Mouse (Mus musculus) kidney, embryonic 14.5 days (tissue): ENCODE measurements around the gene Chsy1. TPM values are rescaled to one million over a fixed set of nuclear protein-coding genes. Genes with fewer than 3 reads are reported as not detected.

Source experiments
- ATAC-seq: fragments of 200-750 bp; cut with Nextera tagmentation; 2 replicates; pipeline ENCODE4 v1.8.0; 2017; ENCODE audit warnings: moderate number of reproducible peaks, mild to moderate bottlenecking, moderate TSS enrichment, moderate library complexity; ENCODE audit not compliant: low FRiP score, low TSS enrichment
- H3K27ac ChIP-seq: fragments of 300-500 bp; sonication (generic); 2 replicates; pipeline ENCODE4 v1.5.1; 2014; ENCODE audit warnings: low read depth, mild to moderate bottlenecking, low read length, moderate library complexity, mixed read lengths
- H3K27me3 ChIP-seq: fragments of 300-500 bp; sonication (generic); 2 replicates; pipeline ENCODE4 v1.6.1; 2014; ENCODE audit warnings: mild to moderate bottlenecking, low read length; ENCODE audit not compliant: control insufficient read depth, insufficient read depth
- H3K36me3 ChIP-seq: fragments of 300-500 bp; sonication (generic); 2 replicates; pipeline ENCODE4 v1.6.1; 2014; ENCODE audit warnings: low read length, mixed read lengths; ENCODE audit not compliant: control insufficient read depth, insufficient read depth
- H3K4me1 ChIP-seq: fragments of 300-500 bp; sonication (generic); 2 replicates; pipeline ENCODE4 v1.6.1; 2014; ENCODE audit warnings: low read length, mixed read lengths; ENCODE audit not compliant: control insufficient read depth, insufficient read depth
- H3K4me2 ChIP-seq: fragments of 300-500 bp; sonication (generic); replicated peaks from 2 replicates; pipeline ENCODE4 v1.6.1; 2014; ENCODE audit warnings: low read depth, mild to moderate bottlenecking, low read length
- H3K4me3 ChIP-seq: fragments of 300-500 bp; sonication (generic); 2 replicates; pipeline ENCODE4 v1.5.1; 2014; ENCODE audit warnings: mild to moderate bottlenecking, low read length
- H3K9ac ChIP-seq: fragments of 300-500 bp; sonication (generic); 2 replicates; pipeline ENCODE4 v1.6.1; 2014; ENCODE audit warnings: low read depth, mild to moderate bottlenecking, low read length, moderate library complexity
- H3K9me3 ChIP-seq: fragments of 300-500 bp; sonication (generic); 2 replicates; pipeline ENCODE4 v1.6.1; 2016; ENCODE audit warnings: low read length; ENCODE audit not compliant: control insufficient read depth
- WGBS: fragments of 180-500 bp; shearing (Covaris S2); extraction: QIAGEN DNeasy Blood & Tissue Kit; methylation state at CpG from one replicate; pipeline ENCODE4 v1.1.7; 2014; 5-methylcytosine and 5-hydroxymethylcytosine counted together
- polyA plus RNA-seq: library from polyadenylated mRNA; unstranded; fragments of >200 nt; fragmentation: Nextera tagmentation; extraction: Ambion mirVana; gene quantifications from 2 replicates; pipeline ENCODE4 v1.2.1, GENCODE M21; 2014

Gene Chsy1
- polyA plus RNA-seq, 1 experiment from 2014 or later: 29.7 TPM

DNA sequence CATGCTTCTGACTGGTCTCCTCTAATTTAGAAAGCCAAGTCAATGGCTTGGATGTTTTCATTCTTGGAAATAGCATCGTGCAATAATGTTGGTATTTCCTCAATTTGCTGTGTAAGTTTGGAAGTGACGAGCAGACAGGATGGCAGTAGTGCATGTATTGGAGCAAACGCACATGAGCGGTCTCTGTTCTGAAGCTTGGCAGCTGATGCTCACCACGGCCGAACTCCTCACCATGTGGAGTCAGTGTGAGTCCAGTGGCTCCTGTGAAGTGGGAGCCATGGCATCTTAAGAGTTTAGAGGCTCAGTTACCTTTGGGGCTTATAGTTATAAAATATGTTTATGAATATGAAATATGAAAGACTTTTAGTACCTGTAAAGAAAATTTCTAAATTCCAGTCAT is 60.2 kb downstream of the Chsy1 start:
- no peaks in the 10 kb centered on the region for H3K27me3 ChIP-seq
- WGBS: 82% methylated on average over 6 of the region's 6 CpGs
- no peak for ATAC-seq

DNA sequence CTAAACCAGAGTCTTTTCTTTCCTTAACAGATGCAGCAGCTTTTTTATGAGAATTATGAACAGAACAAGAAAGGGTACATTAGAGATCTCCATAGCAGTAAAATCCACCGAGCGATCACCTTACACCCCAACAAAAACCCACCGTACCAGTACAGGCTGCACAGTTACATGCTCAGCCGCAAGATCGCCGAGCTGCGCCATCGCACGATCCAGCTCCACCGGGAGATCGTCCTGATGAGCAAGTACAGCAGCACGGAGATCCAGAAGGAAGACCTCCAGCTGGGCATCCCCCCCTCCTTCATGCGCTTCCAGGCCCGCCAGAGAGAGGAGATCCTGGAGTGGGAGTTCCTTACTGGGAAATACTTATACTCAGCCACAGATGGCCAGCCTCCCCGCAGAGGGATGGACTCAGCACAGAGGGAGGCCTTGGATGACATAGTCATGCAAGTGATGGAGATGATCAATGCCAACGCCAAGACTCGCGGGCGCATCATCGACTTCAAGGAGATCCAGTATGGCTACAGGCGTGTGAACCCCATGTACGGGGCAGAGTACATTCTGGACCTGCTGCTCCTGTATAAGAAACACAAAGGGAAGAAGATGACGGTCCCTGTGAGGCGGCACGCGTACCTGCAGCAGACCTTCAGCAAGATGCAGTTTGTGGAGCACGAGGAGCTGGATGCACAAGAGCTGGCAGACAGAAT is 61.6 kb downstream of the Chsy1 start:
- no peaks in the 10 kb centered on the region for H3K27me3 ChIP-seq
- H3K4me2 ChIP-seq: no peak overlapping the region
- ATAC-seq: no peak
- WGBS: 94% methylated on average over 27 of the region's 27 CpGs
- no peaks in the 10 kb centered on the region for H3K4me1 ChIP-seq
- H3K9ac ChIP-seq: no peak overlapping the region
- H3K4me3 ChIP-seq: no peak overlapping the region
- no peaks in the 10 kb centered on the region for H3K9me3 ChIP-seq
- no peak overlapping the region for H3K27ac ChIP-seq
- peaks cover 36% of the 10 kb centered on the region for H3K36me3 ChIP-seq

More for the DNA sequence above, 60.2 kb downstream of the Chsy1 start:
- no peak overlapping the region for H3K4me2 ChIP-seq
- H3K9ac ChIP-seq: no peak overlapping the region
- no peak overlapping the region for H3K4me3 ChIP-seq
- no peaks in the 10 kb centered on the region for H3K4me1 ChIP-seq
- H3K27ac ChIP-seq: no peak overlapping the region
- H3K36me3 ChIP-seq: peaks cover 26% of the 10 kb centered on the region
- no peaks in the 10 kb centered on the region for H3K9me3 ChIP-seq

DNA sequence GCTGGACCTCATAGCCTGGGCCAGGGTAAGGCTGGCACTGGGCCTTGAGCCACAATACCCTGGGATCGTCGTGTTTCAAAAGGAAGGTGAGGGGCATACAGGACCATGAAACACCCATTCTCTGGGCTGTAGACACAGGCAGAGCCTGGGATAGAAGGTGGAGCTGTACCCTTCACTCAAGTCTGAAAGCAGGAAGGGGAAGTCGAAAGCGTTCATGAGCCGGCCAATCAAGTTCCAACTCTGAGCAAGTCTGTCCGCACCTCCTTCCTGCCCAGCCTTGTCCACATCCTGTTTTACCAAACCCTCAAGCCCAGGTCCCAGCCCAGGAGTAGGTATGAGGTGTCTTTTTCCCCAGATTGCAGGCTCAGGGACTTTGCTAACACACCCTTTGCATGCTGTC is 66.4 kb downstream of the Chsy1 start:
- peaks cover 35% of the 10 kb centered on the region for H3K36me3 ChIP-seq
- ATAC-seq: no peak
- 95% methylated on average over 6 of the region's 6 CpGs for WGBS
- no peak overlapping the region for H3K9ac ChIP-seq
- no peak overlapping the region for H3K27ac ChIP-seq
- H3K4me2 ChIP-seq: no peak overlapping the region
- 0 out of 2 replicates have a peak, but pooled peaks cover 3% of the 10 kb centered on the region for H3K4me1 ChIP-seq
- H3K4me3 ChIP-seq: no peak overlapping the region
- H3K27me3 ChIP-seq: no peaks in the 10 kb centered on the region
- no peaks in the 10 kb centered on the region for H3K9me3 ChIP-seq

DNA sequence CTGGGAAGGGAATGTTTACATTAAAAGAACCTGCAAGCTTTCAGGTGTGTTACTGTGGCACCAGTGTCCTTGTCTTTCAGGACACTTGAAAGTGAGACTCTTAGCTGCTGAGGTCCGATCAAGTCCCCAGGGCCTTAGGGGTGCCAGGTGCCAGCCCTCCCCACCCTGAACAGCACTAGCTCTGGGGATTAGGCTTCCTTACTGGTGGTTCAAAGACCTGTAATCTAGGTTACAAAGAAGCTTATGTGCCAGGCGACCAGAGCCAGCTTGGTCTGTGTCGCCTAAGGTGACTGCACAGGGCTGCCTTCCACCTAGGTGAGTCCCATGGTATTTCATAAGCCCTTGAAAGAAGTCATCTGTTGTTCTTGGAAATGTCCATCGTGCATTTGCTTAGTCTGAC is 66.9 kb downstream of the Chsy1 start:
- no peak for ATAC-seq

DNA sequence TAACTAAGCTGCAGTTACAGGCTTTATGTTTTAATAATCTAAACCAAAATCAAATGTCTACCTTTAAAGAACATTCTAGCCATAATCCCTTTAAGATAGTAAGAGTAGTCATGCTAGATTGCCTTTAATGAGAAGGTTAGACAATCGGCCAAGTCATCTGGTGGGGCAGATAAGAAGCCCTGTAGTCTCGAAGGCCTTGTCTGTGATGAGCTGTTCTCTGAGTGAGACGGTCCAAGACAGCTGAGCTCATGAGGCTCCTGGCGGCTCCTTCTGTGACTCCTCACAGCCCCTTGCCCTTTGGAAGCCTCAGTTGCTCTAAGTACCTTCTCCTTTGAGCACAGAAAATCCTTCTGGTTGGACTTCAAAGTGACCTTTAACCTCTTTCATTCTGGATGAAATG is 67.6 kb downstream of the Chsy1 start:
- Histone ChIP-seq H3K9me3 (0 out of 2 replicates have a peak, but pooled peaks cover under 1% of the 10 kb centered on the region), H3K27ac (no peak overlapping the region), H3K4me2 (no peak overlapping the region), H3K4me3 (no peak overlapping the region), H3K4me1 (0 out of 2 replicates have a peak, but pooled peaks cover 3% of the 10 kb centered on the region), H3K36me3 (peaks cover 23% of the 10 kb centered on the region), H3K9ac (no peak overlapping the region), H3K27me3 (no peaks in the 10 kb centered on the region)
- WGBS: 80% methylated on average over 4 of the region's 4 CpGs
- ATAC-seq: no peak

More for the DNA sequence above, 66.9 kb downstream of the Chsy1 start:
- Histone ChIP-seq H3K4me2 (no peak overlapping the region), H3K27ac (no peak overlapping the region), H3K9me3 (no peaks in the 10 kb centered on the region), H3K4me3 (no peak overlapping the region), H3K4me1 (0 out of 2 replicates have a peak, but pooled peaks cover 3% of the 10 kb centered on the region), H3K27me3 (no peaks in the 10 kb centered on the region), H3K36me3 (peaks cover 30% of the 10 kb centered on the region), H3K9ac (no peak overlapping the region)
- 93% methylated on average over 4 of the region's 4 CpGs for WGBS

DNA sequence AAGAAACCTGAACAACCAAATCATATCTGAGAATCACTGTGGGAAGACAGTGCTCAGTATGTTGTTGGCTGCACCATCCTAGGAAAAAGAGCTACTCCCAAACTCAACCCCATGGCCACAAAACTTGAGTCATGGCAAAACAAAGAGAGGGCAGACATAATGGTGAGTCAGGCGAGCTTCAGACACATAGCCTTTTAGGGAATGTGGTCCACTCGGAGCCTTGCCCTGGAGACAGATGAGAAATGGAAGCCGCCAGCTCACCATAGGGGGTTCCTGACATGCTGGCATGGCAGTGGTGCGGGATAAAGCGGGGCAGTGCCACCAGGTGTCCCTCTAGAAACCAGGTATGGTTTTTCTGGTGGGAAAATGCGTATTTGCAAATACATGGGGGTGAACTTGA is 68.8 kb downstream of the Chsy1 start:
- 87% methylated on average over 6 of the region's 6 CpGs for WGBS
- no peak overlapping the region for H3K4me2 ChIP-seq
- H3K4me3 ChIP-seq: no peak overlapping the region
- H3K36me3 ChIP-seq: peaks cover 20% of the 10 kb centered on the region; the same call in 1 of the 2 replicates
- H3K4me1 ChIP-seq: 0 out of 2 replicates have a peak, but pooled peaks cover 3% of the 10 kb centered on the region
- no peak overlapping the region for H3K27ac ChIP-seq
- no peak overlapping the region for H3K9ac ChIP-seq
- H3K27me3 ChIP-seq: no peaks in the 10 kb centered on the region
- 0 out of 2 replicates have a peak, but pooled peaks cover 3% of the 10 kb centered on the region for H3K9me3 ChIP-seq
- no peak for ATAC-seq

DNA sequence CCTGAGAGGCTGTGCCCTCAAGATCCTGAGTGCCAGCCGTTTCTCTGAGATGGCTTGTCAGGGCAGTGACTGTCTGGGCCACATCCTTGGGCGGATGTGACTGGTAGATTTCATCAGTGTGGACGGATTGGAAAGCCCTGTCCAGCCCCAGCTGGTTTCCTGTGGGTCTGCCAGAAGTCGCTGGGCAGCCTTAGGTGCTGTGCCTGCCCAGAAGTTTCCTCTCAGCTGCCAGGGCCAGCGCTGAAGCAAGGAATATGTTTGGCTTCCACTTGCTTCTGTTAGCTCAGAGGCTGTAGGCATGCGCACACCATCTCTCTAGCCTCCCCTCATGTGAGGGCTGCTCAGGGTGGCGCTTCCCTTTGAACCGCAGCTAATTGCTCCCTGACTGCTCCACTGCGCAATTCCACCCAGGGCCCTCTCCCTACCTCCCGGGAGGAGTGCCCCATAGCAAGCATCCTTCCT is 69.8 kb downstream of the Chsy1 start:
- Histone ChIP-seq H3K4me1 (0 out of 2 replicates have a peak, but pooled peaks cover 3% of the 10 kb centered on the region), H3K27me3 (no peaks in the 10 kb centered on the region), H3K27ac (no peak overlapping the region), H3K9me3 (0 out of 2 replicates have a peak, but pooled peaks cover 3% of the 10 kb centered on the region), H3K9ac (no peak overlapping the region), H3K36me3 (peaks cover 14% of the 10 kb centered on the region; the same call in 1 of the 2 replicates), H3K4me3 (no peak overlapping the region), H3K4me2 (no peak overlapping the region)
- peak; percentile 67; the same call in 1 of the 2 replicates for ATAC-seq
- WGBS: 27% methylated on average over 10 of the region's 10 CpGs

DNA sequence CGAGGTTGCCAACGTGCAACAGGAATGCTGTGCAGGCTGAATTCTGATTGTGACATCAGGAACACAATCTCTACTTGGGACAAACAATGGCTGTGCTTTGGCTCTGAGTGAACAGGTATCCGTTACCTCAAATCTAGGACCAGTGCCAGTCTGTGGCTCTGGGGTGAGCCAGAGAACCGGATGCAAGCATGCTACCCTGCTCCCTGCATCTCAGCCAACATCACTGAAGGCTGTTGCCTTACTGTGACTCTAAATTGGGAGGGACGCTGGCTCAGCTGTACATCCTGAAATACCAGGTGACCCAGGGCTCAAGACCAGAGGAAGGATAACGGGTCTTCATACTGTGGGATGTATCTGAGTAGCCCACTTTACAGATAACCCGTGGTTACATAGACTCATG is 70.4 kb downstream of the Chsy1 start:
- peaks cover 9% of the 10 kb centered on the region; the same call in 1 of the 2 replicates for H3K36me3 ChIP-seq
- no peak overlapping the region for H3K4me2 ChIP-seq
- 82% methylated on average over 7 of the region's 7 CpGs for WGBS
- no peak for ATAC-seq
- 0 out of 2 replicates have a peak, but pooled peaks cover 3% of the 10 kb centered on the region for H3K9me3 ChIP-seq
- no peak overlapping the region for H3K27ac ChIP-seq
- H3K27me3 ChIP-seq: no peaks in the 10 kb centered on the region
- H3K4me1 ChIP-seq: 0 out of 2 replicates have a peak, but pooled peaks cover 3% of the 10 kb centered on the region
- no peak overlapping the region for H3K9ac ChIP-seq
- H3K4me3 ChIP-seq: no peak overlapping the region

DNA sequence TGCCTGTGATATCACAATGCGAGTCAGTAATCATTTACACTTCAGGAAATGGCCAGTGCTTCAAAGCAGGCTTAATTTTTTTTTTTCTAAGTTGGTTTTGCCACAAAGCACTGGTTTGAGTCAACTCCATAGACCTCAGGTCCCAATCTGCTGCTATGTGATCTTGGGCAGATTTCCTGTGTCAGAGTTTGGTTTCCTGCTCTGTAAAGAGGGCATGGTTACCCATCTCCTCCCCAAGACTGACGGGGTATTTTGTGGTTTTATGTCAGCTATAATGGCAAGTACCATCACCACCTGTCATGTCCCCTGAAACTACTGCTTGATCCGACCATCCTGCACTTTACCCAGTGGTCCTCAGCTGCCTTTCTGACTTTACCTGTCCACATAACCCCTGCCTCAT is 70.9 kb downstream of the Chsy1 start:
- Histone ChIP-seq H3K9me3 (0 out of 2 replicates have a peak, but pooled peaks cover 3% of the 10 kb centered on the region), H3K27me3 (no peaks in the 10 kb centered on the region), H3K4me1 (0 out of 2 replicates have a peak, but pooled peaks cover 3% of the 10 kb centered on the region), H3K27ac (no peak overlapping the region), H3K4me2 (no peak overlapping the region), H3K9ac (no peak overlapping the region), H3K36me3 (peaks cover 5% of the 10 kb centered on the region; the same call in 1 of the 2 replicates), H3K4me3 (no peak overlapping the region)
- ATAC-seq: no peak
- 71% methylated on average over 3 of the region's 3 CpGs for WGBS
